Mouse (Mus musculus): ENCODE measurements around the gene Gjb3.

DNA sequence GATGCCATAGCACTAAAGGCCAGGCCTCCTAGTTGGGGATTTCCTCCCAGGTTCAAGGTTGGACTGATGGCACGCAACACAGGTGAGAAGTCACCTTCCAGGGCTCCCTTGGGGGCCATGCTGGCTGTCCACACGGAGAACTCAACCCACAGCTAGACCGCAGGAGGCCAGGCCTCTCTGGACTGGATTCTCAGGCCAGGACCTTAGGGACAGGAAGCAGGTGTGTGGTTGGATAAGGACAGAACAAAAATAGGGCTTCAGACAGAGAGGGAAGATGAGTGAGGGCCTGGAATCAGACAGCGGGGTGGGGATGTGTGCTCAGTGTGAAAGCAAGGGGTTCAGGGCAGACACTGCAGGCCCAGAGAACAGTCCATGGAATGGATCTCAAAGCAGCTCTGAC is 43.7 kb downstream of the Gjb3 start:
- TF ChIP-seq CTCF (IDR thresholded peaks at IDR 0.05; ENCODE audit: borderline replicate concordance, insufficient read depth, low read depth, low read length) (no peak), POLR2A (IDR thresholded peaks at IDR 0.05; ENCODE audit: borderline replicate concordance, insufficient read depth, low read length) (no peak)

Data from cerebellum, adult 2 months (tissue).